Mouse (Mus musculus): ENCODE results near the gene Heatr6.

DNA sequence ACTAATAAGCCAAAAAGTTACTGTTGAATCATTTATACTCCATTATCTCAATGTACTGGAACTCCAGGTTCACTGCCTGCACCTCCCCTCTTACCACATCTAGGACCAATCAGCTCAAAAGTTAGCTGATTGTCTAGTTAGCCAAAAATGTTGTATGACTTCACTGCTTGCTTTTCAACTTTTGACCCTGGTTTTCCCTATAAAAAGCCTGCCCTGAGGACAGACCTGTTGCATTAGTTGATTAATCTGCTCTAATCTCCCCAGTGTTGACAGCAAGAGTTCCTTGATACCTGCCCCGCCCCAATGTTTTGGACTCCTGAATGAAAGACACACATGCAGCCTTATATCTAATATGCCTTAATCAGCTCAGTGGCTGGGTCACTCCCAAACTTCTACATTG lies 22.4 kb upstream of the Heatr6 start:
- TF ChIP-seq POLR2A (IDR thresholded peaks at IDR 0.05; ENCODE audit: low read depth, low read length) (no peak), CTCF (IDR thresholded peaks at IDR 0.05; ENCODE audit: borderline replicate concordance, insufficient read depth, low read length) (no peak)
